Mouse (Mus musculus) limb, embryonic 12.5 days (tissue): Measurements from ENCODE around the gene Cacna1b. TPM values are rescaled to one million over a fixed set of nuclear protein-coding genes. Genes with fewer than 3 reads are reported as not detected.

Experiments used
- ATAC-seq: fragments of 200-750 bp; cut with Nextera tagmentation; 2 replicates; pipeline ENCODE4 v1.8.0; 2017; ENCODE audit warnings: low read depth, moderate TSS enrichment; ENCODE audit not compliant: insufficient number of reproducible peaks, insufficient read depth, low FRiP score, low TSS enrichment
- H3K27ac ChIP-seq: fragments of 300-500 bp; sonication (generic); 2 replicates; pipeline ENCODE4 v1.5.1; 2016; ENCODE audit warnings: mild to moderate bottlenecking, moderate library complexity
- H3K27me3 ChIP-seq: fragments of 300-500 bp; sonication (generic); 2 replicates; pipeline ENCODE4 v1.6.1; 2016; ENCODE audit warnings: mild to moderate bottlenecking, moderate library complexity
- H3K36me3 ChIP-seq: fragments of 300-500 bp; sonication (generic); 2 replicates; pipeline ENCODE4 v1.6.1; 2016; ENCODE audit warnings: mild to moderate bottlenecking, moderate library complexity
- H3K4me1 ChIP-seq: fragments of 300-500 bp; sonication (generic); replicated peaks from 2 replicates; pipeline ENCODE4 v1.6.1; 2016
- H3K4me2 ChIP-seq: fragments of 300-500 bp; sonication (generic); 2 replicates; pipeline ENCODE4 v1.6.1; 2016; ENCODE audit warnings: mild to moderate bottlenecking, moderate library complexity
- H3K4me3 ChIP-seq: fragments of 300-500 bp; sonication (generic); replicated peaks from 2 replicates; pipeline ENCODE4 v1.5.1; 2016; ENCODE audit warnings: mild to moderate bottlenecking
- H3K9ac ChIP-seq: fragments of 300-500 bp; sonication (generic); replicated peaks from 2 replicates; pipeline ENCODE4 v1.6.1; 2016; ENCODE audit warnings: mild to moderate bottlenecking, moderate library complexity
- H3K9me3 ChIP-seq: fragments of 300-500 bp; sonication (generic); 2 replicates; pipeline ENCODE4 v1.6.1; 2016; ENCODE audit warnings: mild to moderate bottlenecking, moderate library complexity
- WGBS: fragments of 180-500 bp; shearing (Covaris S2); methylation state at CpG from one replicate; pipeline ENCODE4 v1.1.7; 2016; 5-methylcytosine and 5-hydroxymethylcytosine counted together
- polyA plus RNA-seq: library from polyadenylated mRNA; unstranded; fragments of >200 nt; fragmentation: Nextera tagmentation; extraction: Ambion mirVana; gene quantifications from 2 replicates; pipeline ENCODE4 v1.2.1, GENCODE M21; 2016

Cacna1b gene
- polyA plus RNA-seq, 1 experiment from 2014 or later = 1.6 TPM

- WGBS = 65% methylated on average over 7 of the region's 7 CpGs
- Histone ChIP-seq H3K27ac (no peak overlapping the region), H3K36me3 (no peaks in the 10 kb centered on the region), H3K4me2 (no peak overlapping the region), H3K4me1 (peaks cover 6% of the 10 kb centered on the region; the same call in 1 of the 2 replicates), H3K9me3 (no peaks in the 10 kb centered on the region), H3K4me3 (no peak overlapping the region), H3K9ac (no peak overlapping the region), H3K27me3 (no peaks in the 10 kb centered on the region)
- no peak for ATAC-seq
Measured at GRCm38 (mm10) chr2:24774832-24775231, 11.9 kb upstream of the Cacna1b start.

GRCm38 (mm10) chr2:24770861-24771260 lies 7.9 kb upstream of the Cacna1b start:
- no peak for ATAC-seq
- Histone ChIP-seq H3K9ac (no peak overlapping the region), H3K36me3 (no peaks in the 10 kb centered on the region), H3K4me1 (no peaks in the 10 kb centered on the region), H3K27ac (no peak overlapping the region), H3K27me3 (0 out of 2 replicates have a peak, but pooled peaks cover 5% of the 10 kb centered on the region), H3K4me3 (no peak overlapping the region), H3K4me2 (no peak overlapping the region), H3K9me3 (no peaks in the 10 kb centered on the region)
- 84% methylated on average over 4 of the region's 4 CpGs for WGBS

- Histone ChIP-seq H3K36me3 (no peaks in the 10 kb centered on the region), H3K9ac (peak overlapping the region; percentile 37), H3K27ac (no peak overlapping the region), H3K9me3 (no peaks in the 10 kb centered on the region), H3K27me3 (peaks cover 51% of the 10 kb centered on the region), H3K4me1 (peaks cover 13% of the 10 kb centered on the region), H3K4me3 (peak overlapping the region; percentile 62), H3K4me2 (peak overlapping the region; percentile 100)
- 1% methylated on average over 52 of the region's 52 CpGs for WGBS
- ATAC-seq = peak; percentile 68
Measured at GRCm38 (mm10) chr2:24762446-24762960, 449 bp downstream of the Cacna1b start.

DNA sequence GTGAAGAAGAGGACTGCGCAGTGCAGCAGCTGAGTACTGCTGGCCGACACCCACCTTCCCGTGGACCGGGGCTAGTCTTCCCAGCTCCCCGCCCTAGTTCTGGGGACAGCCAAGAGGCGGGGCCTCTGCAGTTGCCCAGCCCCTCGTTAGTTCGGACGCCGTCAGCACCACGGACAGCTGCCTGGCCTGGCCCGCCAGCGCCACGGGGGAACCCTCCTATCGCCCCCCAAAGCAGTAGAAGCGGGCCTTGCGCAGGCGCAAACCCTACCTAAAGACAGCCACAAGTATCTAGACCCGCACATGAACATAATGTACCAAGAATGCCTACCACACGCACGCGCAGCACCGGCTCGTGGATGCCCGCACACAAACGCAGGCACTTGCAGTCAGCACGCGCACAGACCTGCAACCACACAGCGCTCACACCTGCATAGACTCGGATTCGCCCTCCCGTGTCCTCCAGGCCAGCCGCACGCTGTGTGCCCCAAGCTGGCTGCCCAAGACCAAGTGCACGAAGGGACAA lies 968 bp downstream of the Cacna1b start:
- Histone ChIP-seq H3K9me3 (no peaks in the 10 kb centered on the region), H3K4me2 (peak overlapping the region; percentile 100), H3K4me3 (peak overlapping the region; percentile 62), H3K36me3 (no peaks in the 10 kb centered on the region), H3K9ac (no peak overlapping the region), H3K27me3 (peaks cover 51% of the 10 kb centered on the region), H3K4me1 (peaks cover 13% of the 10 kb centered on the region), H3K27ac (no peak overlapping the region)
- under 1% methylated on average over 34 of the region's 35 CpGs for WGBS
- peak; percentile 67 for ATAC-seq

DNA sequence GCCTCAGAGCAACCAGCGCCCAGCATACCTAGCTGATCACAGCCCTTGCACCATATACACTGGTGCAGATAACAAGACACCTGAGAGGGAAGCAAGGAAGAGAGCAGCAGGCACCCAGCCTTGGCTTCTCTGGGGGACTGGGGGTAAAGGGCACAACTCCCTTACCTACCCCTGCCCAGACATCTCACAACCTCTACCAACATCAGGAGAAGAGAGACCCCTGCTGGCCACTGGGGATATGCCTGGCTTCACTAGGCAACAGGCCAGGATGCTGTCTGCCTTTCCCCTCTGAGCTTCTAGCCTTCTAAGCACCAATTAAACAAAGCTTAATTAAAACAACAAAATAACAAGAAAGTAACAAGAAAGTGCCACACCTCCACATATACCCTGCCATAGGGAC lies 7.7 kb downstream of the Cacna1b start:
- Histone ChIP-seq H3K27me3 (peaks cover 5% of the 10 kb centered on the region), H3K4me3 (no peak overlapping the region), H3K9ac (no peak overlapping the region), H3K36me3 (no peaks in the 10 kb centered on the region), H3K9me3 (no peaks in the 10 kb centered on the region), H3K4me2 (no peak overlapping the region), H3K27ac (no peak overlapping the region), H3K4me1 (no peaks in the 10 kb centered on the region)
- 95% methylated on average over 1 of the region's 1 CpGs for WGBS
- no peak for ATAC-seq

DNA sequence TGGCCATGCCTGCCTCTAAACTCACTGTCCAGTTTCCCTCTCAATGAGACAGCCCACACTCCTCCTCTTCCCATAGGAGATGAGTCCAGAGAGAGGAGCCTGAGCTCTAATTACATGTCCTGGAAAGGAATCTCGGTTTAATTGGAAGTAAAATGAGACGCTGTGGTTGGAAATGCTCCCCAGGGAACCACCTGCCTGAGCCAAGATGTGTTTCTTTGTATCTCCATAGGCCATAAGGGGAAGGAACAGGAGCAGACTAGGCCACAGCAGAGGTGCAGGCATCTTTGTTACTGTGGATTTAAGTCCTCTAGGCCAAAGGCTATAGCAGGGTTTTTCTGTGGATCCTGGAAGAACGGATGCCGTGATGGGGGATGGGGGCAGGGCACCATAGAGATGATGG lies 10.4 kb downstream of the Cacna1b start:
- 61% methylated on average over 4 of the region's 4 CpGs for WGBS
- ATAC-seq = no peak
- no peak overlapping the region for H3K9ac ChIP-seq
- H3K27ac ChIP-seq = no peak overlapping the region
- H3K4me3 ChIP-seq = no peak overlapping the region
- no peaks in the 10 kb centered on the region for H3K9me3 ChIP-seq
- no peaks in the 10 kb centered on the region for H3K4me1 ChIP-seq
- no peaks in the 10 kb centered on the region for H3K27me3 ChIP-seq
- no peak overlapping the region for H3K4me2 ChIP-seq
- no peaks in the 10 kb centered on the region for H3K36me3 ChIP-seq

DNA sequence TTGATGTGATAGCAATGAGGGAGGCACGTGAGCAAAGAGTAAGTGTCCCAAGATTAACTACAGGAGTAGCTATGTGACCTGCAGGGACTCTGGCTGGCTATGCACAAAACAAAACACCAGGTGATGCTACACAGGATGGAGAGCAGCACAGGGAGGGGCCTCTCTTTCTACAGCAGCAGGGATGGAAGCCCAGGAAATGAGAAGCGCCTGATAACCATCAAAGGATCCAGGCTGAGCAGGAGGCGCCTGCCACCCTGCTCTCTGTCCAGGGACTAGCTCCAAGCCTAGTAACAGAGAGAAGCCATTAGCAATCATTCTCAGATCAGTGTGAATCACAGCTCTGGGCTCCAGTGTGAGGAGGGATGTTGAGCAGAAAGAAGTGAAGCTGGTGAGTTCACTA lies 12.9 kb downstream of the Cacna1b start:
- H3K27me3 ChIP-seq = no peaks in the 10 kb centered on the region
- H3K27ac ChIP-seq = no peak overlapping the region
- H3K9me3 ChIP-seq = no peaks in the 10 kb centered on the region
- ATAC-seq = no peak
- no peak overlapping the region for H3K4me2 ChIP-seq
- 41% methylated on average over 3 of the region's 3 CpGs for WGBS
- H3K4me1 ChIP-seq = no peaks in the 10 kb centered on the region
- no peak overlapping the region for H3K4me3 ChIP-seq
- no peaks in the 10 kb centered on the region for H3K36me3 ChIP-seq
- no peak overlapping the region for H3K9ac ChIP-seq

DNA sequence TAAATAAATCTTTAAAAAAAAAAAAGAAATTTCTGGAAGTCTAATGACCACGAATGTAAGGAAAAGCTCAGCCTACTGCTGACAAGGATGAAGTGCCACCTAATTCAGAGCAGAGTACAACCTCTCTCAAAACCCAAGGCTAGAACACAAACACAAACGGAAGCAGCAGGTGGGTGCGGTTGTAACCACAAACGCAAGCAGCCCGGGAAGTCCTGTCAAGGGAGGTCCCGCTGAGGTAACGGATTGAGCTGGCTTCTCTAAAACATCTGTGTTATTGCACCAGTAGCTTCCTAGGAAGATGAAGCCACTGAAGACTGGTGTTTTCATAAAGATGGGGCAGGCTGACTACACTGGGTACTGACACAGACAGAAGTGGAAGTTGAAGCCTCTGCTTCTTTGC lies 15.1 kb downstream of the Cacna1b start:
- H3K4me2 ChIP-seq = no peak overlapping the region
- no peaks in the 10 kb centered on the region for H3K4me1 ChIP-seq
- no peak overlapping the region for H3K4me3 ChIP-seq
- H3K27ac ChIP-seq = no peak overlapping the region
- no peaks in the 10 kb centered on the region for H3K9me3 ChIP-seq
- H3K9ac ChIP-seq = no peak overlapping the region
- no peaks in the 10 kb centered on the region for H3K27me3 ChIP-seq
- H3K36me3 ChIP-seq = no peaks in the 10 kb centered on the region
- 70% methylated on average over 7 of the region's 7 CpGs for WGBS
- ATAC-seq = no peak

DNA sequence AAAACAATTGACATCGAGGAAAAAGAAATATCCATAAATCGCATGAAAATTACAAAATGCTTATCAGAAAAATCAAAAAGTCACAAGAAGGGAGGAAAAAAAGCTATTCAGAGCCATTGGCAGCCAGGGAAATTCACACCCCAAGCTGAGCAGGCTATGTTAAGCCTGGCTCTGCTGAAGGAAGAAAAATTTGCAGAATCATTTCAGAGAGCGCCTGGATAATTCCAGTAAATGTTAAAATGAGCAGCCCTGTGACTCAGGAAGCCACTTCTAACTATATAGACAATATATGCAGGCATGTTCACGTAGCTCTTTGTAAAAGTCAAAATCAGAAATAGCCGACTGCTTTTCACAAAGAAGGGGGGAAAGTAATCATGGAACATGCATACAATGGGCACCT lies 23.3 kb downstream of the Cacna1b start:
- no peak overlapping the region for H3K9ac ChIP-seq
- no peak for ATAC-seq

GRCm38 (mm10) chr2:24733157-24733556 lies 29.8 kb downstream of the Cacna1b start:
- H3K27me3 ChIP-seq = no peaks in the 10 kb centered on the region
- 75% methylated on average over 4 of the region's 4 CpGs for WGBS
- H3K9ac ChIP-seq = no peak overlapping the region
- no peak for ATAC-seq
- no peaks in the 10 kb centered on the region for H3K36me3 ChIP-seq
- no peak overlapping the region for H3K27ac ChIP-seq
- H3K4me3 ChIP-seq = no peak overlapping the region
- no peaks in the 10 kb centered on the region for H3K4me1 ChIP-seq
- no peaks in the 10 kb centered on the region for H3K9me3 ChIP-seq
- H3K4me2 ChIP-seq = no peak overlapping the region

More for the DNA sequence above, 23.3 kb downstream of the Cacna1b start:
- no peaks in the 10 kb centered on the region for H3K9me3 ChIP-seq
- no peak overlapping the region for H3K27ac ChIP-seq
- 85% methylated on average over 5 of the region's 5 CpGs for WGBS
- H3K4me3 ChIP-seq = no peak overlapping the region
- H3K4me1 ChIP-seq = no peaks in the 10 kb centered on the region
- H3K4me2 ChIP-seq = no peak overlapping the region
- H3K36me3 ChIP-seq = no peaks in the 10 kb centered on the region
- no peaks in the 10 kb centered on the region for H3K27me3 ChIP-seq

GRCm38 (mm10) chr2:24725865-24726264 lies 37.1 kb downstream of the Cacna1b start:
- 86% methylated on average over 4 of the region's 4 CpGs for WGBS
- ATAC-seq = no peak
- H3K4me2 ChIP-seq = no peak overlapping the region
- no peaks in the 10 kb centered on the region for H3K36me3 ChIP-seq
- no peaks in the 10 kb centered on the region for H3K9me3 ChIP-seq
- H3K4me3 ChIP-seq = no peak overlapping the region
- H3K27me3 ChIP-seq = no peaks in the 10 kb centered on the region
- no peaks in the 10 kb centered on the region for H3K4me1 ChIP-seq
- H3K27ac ChIP-seq = no peak overlapping the region
- no peak overlapping the region for H3K9ac ChIP-seq
